Mouse (Mus musculus) right cerebral cortex, postnatal 14 days (tissue): ENCODE data around the gene Cabp1.
"Not testable (repeated sequence)": the region's sequence is repeated elsewhere in the genome, so short reads cannot be mapped to it uniquely, and the experiment has no call there.

Experiments
- DNase-seq: peaks from one replicate; pipeline ENCODE4 v3.0.0; 2022

The Cabp1 gene

DNA sequence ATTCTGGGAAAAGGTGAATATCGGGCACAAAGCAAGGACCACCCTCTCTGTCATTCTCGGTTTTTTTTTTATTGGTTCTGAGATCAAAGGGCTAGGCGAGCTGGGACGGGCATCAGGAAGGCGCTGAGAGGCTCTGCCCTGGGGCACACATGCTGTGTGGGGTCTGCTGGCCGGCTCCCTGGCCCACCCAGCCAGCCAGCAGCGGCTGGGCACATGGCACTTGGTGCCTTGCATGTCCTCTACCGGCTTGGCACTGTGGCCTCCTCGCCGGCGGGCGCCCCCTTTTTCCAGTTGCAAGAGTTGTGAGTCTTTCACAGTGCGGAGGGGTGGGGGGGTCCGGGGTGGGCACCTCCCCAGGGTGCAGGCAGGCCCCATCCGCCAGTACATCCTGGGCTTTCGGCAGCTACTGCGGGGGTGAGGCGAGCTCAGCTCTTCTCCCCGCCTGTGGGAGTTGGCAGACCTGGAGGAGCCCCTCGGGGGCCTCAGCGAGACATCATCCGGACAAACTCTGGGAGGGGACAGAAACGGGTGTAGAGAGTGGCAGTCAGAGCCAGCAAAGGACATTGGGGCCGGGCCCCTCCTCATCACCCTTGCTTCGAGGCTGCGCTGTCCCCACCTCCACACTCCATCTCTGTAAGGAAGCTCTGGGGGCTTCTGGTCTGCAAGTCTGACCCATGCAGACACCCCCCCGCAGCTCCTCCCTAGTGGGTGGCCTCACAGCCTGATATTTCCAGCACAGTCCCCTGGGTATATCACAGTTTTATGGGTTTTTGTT is 25.4 kb downstream of the Cabp1 start:
- DNase-seq = no peak

DNA sequence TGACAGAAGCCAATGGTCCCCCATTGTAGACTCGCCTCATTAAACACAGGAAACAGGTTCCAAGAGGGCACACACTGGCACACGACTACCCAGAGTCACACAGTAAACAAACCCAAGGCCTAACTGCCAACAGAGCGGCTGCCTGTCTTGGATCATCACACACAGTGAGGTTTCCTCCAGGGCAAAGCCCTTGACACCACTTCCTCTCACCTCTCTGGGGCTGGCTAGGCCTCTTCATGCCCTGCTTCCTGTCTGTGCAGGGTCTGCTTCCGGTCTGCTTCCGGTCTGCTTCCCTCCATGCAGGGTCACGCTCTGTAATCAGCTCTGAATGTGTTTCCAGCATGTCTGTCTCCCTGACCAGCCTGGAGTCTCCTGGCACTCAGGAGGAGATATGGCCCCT is 26.8 kb downstream of the Cabp1 start:
- no peak for DNase-seq

DNA sequence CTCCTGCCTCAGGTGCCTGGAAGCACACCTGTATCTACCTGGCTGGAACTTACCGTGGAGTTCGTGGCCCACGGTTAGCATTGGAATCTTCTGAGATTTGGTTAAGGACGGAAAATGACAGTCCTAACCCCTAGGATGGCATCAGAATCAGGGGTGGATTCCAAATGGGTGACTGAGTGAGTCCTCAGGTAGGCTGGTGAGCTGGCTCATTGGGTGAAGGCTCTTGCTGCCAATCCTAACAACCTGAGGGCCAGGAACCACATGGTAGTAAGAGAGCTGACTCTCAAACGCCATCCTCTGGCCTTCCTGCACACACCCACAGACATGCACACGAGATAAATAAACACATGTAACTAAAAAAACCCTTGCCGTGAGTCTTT is 27.4 kb downstream of the Cabp1 start:
- no peak for DNase-seq

GRCm38 (mm10) chr5:115165895-115166814 is 28.0 kb downstream of the Cabp1 start:
- no peak for DNase-seq

GRCm38 (mm10) chr5:115165351-115165750 is 28.8 kb downstream of the Cabp1 start:
- peak; percentile 52 for DNase-seq

DNA sequence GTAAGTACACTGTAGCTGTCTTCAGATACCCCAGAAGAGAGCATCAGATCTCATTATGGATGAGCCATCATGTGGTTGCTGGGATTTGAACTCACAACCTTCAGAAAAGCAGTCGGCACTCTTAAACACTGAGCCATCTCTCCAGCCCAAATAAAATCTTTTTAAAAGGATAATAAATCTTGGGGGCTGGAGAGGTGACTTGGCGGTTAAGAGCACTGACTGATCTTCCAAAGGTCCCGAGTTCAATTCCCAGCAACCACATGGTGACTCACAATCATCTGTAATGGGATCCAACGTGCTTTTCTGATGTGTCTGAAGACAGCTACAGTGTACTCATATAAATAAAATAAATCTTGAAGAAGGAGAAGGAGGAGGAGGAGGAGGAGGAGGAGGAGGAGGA is 29.7 kb downstream of the Cabp1 start:
- not testable (repeated sequence) for DNase-seq

DNA sequence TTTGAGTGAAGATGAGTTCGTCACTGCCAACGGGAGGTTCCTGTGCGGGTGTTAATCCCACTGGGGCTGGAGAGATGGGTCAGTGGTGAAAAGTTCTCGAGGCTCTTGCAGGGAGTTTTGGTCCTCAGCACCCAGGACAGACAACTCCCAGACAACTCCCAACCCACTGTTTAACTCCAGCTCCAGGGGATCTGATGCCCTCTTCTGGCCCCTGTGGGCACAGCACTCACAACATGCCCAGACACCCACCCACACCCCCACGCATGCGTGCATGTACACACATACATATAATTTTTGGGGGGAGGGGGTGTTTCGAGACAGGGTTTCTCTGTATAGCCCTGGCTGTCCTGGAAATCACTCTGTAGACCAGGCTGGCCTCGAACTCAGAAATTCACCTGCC is 30.6 kb downstream of the Cabp1 start:
- DNase-seq = peak; percentile 67

- DNase-seq = not testable (repeated sequence)
Measured at GRCm38 (mm10) chr5:115161940-115162279, 32.3 kb downstream of the Cabp1 start.

DNA sequence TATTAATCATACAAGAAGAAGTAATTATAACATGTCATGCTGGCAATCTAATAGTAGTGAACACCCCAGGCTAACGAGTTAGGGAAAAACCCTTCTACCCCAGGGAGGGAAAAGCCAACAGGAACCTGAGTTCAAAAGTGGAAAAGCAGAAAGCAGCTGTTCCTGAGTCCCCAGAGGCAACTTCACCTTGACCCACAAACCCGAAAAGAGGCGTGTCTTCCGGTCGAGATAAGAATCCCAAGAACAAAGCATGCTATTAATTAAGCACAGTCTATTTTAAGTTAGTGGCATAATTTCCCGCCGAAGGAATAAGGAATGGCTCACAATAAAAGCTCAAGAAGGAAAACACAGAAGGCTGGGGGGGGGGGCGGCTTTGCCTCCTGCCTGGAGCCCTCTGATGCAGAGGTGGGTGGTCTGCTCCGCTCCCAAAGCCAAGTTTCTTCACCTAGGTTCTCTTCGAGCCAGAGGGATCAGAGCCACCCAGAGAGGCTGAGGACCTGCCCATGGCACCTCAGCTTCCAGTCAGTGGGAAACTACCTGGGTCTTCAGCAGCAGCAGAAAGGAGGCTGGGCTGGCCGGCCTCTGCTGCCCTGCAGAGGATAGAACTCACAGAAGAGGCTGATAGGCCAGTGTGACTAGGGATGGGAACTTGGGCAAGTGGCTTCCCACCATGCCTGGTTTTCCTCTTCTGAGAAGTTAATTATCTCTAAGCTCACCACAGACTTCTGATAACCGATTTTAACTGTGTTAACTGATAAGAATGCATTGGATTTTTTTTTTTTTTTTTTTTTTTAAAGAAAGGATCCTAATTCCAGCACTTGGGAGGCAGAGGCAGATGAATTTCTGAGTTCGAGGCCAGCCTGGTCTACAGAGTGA is 32.9 kb downstream of the Cabp1 start:
- no peak for DNase-seq

DNA sequence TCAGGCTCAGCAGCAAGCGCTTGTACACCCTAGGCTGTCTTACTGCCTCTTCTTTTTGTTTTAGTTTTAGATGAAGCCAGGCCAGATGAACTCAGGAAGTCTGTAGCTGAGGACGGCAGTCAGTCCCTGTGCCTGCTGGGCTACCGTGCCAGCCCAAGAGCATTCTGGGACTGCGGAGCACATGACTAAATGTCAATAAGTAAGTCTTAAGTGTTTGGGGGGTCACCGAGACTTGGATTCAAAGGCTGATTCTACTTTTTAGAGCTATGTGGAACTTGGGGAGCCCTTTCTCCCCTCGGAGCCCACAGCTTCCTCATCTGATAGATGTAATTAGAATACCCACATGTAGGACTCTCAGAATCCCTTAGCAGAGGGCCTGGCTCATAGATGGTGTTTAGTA is 33.5 kb downstream of the Cabp1 start:
- no peak for DNase-seq

- no peak for DNase-seq
Measured at GRCm38 (mm10) chr5:115159165-115159564, 35.0 kb downstream of the Cabp1 start.

DNA sequence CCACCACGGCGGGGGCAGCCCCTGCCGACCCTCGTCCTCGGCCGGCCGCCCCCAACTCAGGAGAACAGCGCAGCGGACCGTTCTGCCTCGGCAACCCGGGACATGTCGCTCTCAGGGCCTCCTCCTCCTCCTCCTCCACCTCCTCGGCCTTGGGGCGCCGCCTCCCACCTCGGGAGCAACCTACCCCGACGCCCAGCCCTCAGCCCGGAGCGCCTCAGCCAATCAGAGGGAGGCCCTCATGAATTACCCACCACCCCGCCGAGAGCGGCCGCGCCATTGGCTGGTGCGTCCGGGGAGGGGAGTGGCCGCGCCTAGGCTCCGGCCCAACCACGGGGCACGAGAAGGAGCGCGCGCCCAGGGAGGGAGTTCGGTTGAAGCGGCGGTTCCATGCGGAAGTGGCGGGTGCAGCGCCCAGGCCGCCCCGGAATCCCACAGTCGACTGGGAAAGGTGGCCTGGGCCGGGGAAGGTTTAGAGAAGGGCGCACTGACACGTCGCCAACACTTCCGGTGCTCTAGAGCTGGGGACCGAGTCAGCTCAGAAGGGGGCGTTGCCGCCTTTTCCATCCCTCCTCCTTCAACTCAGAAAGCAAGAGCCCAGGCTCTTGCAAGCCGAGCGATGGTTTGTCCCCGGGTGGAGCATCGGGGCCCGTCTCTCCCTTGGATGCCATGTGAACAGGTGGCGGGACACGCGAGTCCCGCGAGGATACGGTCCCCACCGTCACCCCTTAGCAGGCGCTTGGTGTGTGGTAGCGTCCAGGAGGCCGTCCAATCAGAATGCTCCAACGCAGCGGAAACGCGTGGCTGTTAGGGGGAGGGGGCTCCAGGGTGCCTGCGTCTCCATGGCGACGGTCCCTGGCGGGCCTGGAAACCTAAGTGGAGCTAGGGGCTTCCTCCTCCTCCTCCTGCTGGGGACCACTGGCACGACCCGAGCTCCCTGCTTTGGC is 35.9 kb downstream of the Cabp1 start, which contains the start of gene Mlec:
Mlec (minus strand) TSS at position 140 of the 944 bp plus-strand sequence.
- peak; percentile 98 for DNase-seq

DNA sequence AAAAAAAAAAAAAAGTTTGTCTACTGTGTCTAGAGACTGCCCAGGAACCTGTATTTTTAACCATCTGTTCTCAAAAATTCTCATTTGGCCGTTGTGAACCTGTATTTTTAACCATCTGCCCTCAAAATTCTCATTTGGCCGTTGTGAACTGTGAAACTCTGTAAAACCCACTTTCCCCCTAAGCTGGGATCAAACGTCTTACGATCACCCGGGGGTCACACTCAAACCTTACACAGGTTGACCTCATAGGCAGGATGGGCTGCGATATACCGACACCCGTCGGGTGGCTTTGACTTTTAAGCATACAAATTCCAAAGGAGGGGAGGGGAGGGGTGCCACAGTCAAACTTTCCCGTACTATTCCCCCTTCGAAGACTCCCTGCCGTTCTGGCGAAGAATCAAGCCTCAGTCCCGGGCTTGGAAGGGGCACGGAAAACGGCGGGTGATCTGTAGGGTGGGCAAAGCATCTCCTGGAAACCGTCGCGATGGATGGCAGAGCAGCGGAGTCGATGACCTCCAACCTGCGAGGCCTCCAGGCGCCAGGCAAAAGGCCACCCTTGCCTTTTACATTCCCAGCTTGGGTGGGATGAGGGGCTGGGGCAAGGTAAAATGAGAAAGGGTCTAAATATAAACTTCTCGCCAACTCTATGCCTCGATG is 37.1 kb downstream of the Cabp1 start:
- no peak for DNase-seq

DNA sequence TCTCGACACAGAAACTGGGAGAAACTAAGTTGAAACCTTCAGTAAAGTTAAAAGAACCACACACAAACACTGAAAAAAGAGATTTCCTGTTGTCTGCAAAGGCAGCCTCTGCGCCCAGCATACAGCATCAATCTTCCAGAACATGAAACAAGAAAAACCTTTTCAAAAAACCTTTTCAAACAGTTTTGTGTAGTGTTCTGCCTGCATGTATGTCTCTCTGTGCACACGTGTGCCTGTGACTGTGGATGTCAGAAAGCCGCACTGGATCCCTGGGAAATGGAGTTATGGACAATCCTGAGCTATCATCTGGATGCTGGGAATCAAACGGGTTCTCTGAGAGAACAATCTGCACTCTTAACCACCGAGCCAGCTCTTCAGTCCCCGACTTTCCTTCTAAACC is 37.8 kb downstream of the Cabp1 start:
- no peak for DNase-seq

DNA sequence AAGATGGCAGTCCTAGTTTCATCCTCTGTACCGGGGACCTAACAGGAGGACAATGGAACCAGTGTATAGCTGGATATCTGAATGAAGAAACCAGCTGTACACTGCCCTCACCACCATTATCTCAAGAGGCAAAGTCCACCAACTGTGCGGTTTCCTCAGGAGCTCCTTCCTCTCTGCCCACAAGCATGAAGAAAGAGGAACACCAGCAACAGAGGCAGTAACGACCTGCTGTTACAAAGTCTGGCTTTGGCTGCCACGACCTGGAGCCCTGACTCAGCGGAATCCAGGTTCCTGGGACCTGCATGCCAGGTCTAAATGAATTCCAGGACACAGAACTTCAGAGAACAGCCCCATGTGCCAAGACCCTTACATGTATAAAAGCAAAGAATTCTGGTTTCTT is 38.4 kb downstream of the Cabp1 start:
- no peak for DNase-seq

DNA sequence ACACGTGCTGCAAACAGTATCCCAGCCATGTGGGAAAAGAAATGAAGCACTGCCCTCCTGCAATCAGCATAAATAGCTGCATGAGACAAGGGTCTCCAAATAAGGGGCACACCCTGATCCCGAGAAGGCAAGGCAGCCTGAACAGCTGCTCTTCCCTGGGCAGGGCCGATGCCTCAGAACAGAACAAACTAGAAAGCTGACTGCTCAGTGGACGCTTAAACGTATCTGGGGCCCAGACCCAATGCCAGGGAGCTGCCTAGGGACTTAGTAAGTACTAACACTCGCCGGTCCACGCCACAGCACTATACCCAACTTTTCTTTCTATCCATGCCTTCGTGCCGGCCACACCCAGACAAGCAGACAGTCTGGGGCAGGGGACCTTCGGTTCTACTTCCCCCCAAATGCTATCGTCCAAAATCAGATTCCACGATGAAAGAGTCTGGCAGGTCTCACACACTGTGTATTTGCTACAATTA is 39.0 kb downstream of the Cabp1 start:
- no peak for DNase-seq

- no peak for DNase-seq
Measured at GRCm38 (mm10) chr5:115152132-115152956, 41.8 kb downstream of the Cabp1 start.

- no peak for DNase-seq
Measured at GRCm38 (mm10) chr5:115151457-115151856, 42.7 kb downstream of the Cabp1 start.

- no peak for DNase-seq
Measured at GRCm38 (mm10) chr5:115150991-115151390, 43.2 kb downstream of the Cabp1 start.
